Mouse (Mus musculus) mouse embryonic stem cell (cell line): ENCODE measurements around the gene Pym1.

ENCODE experiments used
- in situ Hi-C, 2 experiments: fragments of 300-500 bp; cut with MboI; formaldehyde crosslinking; loops; 1 replicate in 1 of 2; 3 replicates in 1 of 2; pipeline ENCODE4 v1.14.3; 2019 to 2020; ENCODE audit warnings: low sequenced_read_pairs in 2 of 2, low pct_unique_long_range_greater_than_20kb in 1 of 2, mixed read lengths in 1 of 2; ENCODE audit not compliant: unreplicated experiment in 1 of 2

Gene Pym1

DNA sequence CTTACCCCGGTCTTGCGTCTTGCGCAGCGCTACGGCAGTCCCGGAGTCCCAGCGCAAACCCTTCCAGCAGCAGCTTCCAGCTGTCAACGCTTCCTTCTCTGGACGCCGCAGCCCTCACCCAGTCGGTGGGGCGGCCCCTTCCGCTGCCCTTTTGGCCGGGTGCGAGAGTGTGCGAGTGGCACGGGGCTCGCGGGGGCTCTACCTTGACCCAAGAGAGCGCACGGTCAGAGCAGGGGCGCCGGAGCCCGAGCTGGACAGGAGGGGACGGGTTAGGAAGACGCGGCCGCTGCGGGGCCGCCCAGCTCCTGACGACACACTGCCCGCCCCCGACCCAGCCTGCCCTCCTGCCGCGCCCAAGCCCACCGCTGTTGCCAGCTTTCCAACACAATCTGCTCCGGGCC is 3.9 kb upstream of the Pym1 start:
- in situ Hi-C loops = no loop called here

DNA sequence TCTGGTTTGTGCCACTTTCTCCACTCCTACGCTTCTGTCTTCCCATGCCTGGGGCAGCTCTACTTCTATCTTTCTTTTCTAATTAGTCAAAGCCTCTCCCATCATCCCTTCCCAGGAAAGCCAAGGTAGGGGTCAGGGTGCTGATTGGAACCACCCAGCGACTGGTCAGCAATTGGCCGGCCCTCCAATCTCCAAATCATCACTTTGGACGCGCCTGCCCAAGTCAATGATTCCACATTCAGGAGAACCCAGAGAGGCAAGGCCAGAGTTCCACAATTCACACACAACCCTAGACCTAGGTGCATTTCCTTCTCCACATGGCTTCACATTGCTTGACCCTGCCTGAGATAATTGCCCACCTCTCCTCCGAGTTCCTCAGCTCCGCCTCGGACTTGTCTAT is 3.5 kb upstream of the Pym1 start:
- in situ Hi-C loops = no loop called here

DNA sequence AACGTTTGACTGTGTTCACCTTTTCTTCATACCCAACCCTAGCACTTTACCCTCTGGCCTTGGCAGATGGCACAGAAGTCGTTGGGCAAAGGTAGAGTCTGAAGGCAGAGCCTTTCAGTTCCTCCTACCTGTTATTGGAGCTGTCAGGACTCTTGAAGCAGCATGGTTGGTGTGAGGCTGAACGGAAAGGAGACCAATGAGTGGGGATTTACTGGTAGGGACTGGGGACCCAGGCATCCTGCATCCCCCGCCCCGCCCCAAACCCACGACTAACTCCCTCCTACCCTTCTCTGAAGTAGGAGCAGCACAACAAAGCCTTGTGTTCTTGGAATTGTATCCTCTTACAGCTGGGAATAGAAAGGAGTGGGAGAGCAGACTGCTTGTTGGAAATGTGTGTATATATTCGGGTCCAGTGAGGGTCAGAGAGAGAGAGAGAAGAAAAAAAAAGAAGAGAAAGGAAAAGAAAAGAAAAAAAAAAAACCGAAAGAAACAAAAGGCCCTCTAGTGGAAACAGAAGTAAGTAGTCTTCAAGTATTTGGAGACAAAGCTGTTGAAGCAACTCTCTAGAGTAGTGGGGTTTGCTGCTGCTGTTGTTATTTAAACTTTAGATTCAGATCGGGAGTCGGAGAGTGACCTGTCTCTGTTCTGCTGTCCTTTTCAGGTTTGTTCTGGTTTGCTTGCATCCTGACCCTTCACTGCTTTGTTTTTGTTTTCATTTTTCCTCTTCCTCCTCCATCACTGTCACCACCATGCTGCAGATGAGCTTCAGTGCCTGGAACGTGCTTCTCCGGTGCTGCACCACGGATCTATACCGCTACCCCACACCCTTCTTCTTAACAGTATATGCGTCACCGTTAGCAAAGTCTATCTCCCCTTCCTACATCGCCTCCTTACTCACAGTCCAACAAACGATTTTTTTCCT is 2.7 kb upstream of the Pym1 start, which contains the start of gene Dgka:
Gene Dgka, minus strand, starts transcription at position 176 of the 922 bp plus-strand sequence.
- in situ Hi-C loops = no loop called here

GRCm38 (mm10) chr10:128745946-128746613 is 1.6 kb upstream of the Pym1 start:
- in situ Hi-C loops = no loop called here

- in situ Hi-C loops = no loop called here
These were observed 580 bp upstream of the Pym1 start for GRCm38 (mm10) chr10:128746972-128747645.

- in situ Hi-C loops = no loop called here
These were observed 669 bp downstream of the Pym1 start for GRCm38 (mm10) chr10:128748252-128748864.

- in situ Hi-C loops = no loop called here
These were observed 25.2 kb downstream of the Pym1 start for GRCm38 (mm10) chr10:128772895-128773294.

GRCm38 (mm10) chr10:128773685-128774084 is 26.0 kb downstream of the Pym1 start:
- in situ Hi-C loops = no loop called here

DNA sequence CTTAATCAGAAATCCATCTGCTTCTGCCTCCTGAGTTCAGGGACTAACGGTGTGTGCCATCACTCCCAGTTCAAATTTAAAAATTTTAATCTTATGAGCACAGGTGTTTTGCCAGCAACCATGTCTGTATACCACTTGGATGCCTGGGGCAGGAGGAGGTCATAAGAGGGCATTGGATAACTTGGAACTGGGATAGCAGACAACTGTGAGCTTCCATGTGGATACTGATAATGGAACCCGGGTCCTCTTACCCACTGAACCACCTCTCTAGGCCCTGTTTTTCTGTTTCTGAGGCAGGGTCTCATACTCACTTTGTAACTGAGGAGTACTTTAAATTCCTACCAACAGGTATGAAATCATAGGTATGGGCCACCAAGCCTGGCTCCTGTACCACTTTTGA is 30.8 kb downstream of the Pym1 start:
- in situ Hi-C loops = no loop called here

DNA sequence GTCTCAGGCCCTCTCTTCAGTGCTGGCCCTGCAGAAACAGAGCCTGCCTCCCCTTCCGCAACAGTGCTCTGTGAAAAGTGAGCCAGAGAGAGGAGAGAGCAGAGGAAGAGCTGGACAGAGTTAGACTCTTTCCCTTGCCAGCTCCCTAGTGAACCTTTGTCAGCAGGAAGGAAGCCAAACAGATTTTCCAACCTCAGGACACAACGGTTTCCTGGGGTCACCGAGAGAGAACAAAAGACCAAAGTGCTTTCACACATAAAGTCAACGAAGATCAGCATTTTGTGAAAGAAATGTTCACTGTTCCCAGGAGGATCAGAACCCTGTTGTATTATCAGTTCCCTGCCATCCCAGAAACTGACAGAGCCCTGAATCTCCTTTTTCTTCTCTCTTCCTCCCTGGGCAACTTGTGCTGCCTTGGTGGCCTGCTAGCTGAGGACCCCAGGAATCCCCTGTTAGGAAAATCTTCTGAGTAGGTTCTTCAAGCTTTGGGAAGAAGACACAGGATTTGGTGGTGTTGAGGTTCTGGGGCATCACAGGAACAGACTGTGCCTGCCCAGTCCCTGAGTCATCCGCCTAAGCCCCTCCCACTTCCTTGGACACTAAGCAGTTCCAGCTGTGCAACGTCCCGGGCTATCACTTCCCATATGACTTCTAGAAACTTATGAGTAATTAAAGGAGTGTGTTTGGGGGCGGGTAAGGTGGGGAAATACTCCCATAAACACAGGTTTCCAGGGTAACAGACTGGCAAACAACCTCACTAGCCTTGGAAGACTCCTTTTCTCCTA is 31.5 kb downstream of the Pym1 start:
- in situ Hi-C loops = no loop called here

GRCm38 (mm10) chr10:128780200-128780599 is 32.5 kb downstream of the Pym1 start:
- in situ Hi-C loops = no loop called here

GRCm38 (mm10) chr10:128790398-128791124 is 42.9 kb downstream of the Pym1 start, which contains the start of gene Mmp19:
Mmp19 (plus strand) TSS chr10:128790910.
- in situ Hi-C loops = no loop called here

- in situ Hi-C loops = no loop called here
These were observed 44.4 kb downstream of the Pym1 start for GRCm38 (mm10) chr10:128792041-128792440.

DNA sequence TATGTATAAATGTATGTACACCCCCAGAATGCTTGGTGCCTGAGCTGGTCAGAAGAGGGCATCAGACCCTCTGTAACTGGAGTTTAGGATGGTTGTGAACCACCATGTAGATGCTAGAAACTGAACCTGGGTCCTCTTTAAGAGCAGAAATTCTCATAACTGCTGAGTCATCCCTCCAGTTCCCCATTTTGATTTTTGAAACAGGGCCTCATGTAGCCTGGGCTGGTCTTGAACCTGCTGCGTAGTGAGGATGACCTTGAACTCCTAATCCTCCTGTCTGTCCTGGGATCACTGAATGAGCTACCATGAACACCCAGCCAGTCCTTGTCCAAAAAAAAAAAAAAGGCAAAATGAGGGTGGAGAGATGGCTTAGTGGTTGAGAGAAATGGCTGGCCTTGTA is 45.6 kb downstream of the Pym1 start:
- in situ Hi-C loops = no loop called here

GRCm38 (mm10) chr10:128794391-128794790 is 46.7 kb downstream of the Pym1 start:
- in situ Hi-C loops = no loop called here

DNA sequence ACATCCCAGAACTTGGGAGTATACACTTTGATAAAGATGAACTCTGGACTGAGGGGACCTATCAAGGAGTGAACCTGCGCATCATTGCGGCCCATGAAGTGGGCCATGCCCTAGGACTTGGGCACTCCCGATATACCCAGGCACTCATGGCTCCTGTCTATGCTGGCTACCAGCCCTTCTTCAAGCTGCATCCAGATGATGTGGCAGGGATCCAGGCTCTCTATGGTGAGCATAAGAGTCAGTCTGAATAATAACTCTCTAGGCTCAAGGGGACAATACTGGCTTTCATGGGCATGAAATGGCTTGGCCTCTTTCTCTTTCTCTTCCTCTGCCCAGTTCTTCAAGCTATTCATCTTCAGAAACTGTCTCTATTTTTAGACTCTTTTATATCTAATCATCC is 47.9 kb downstream of the Pym1 start:
- in situ Hi-C loops = no loop called here

GRCm38 (mm10) chr10:128798676-128799075 is 51.0 kb downstream of the Pym1 start:
- in situ Hi-C loops = no loop called here
